Mouse (Mus musculus) neural tube, embryonic 15.5 days (tissue): ENCODE measurements around the gene Kirrel3. TPM values are rescaled to one million over a fixed set of nuclear protein-coding genes. Genes with fewer than 3 reads are reported as not detected.

Source experiments
- ATAC-seq: fragments of 200-750 bp; cut with Nextera tagmentation; 2 replicates; pipeline ENCODE4 v1.8.0; 2017; ENCODE audit warnings: mild to moderate bottlenecking, moderate TSS enrichment, moderate library complexity; ENCODE audit not compliant: low FRiP score
- H3K27ac ChIP-seq: fragments of 300-500 bp; sonication (generic); replicated peaks from 2 replicates; pipeline ENCODE4 v1.5.1; 2015; ENCODE audit warnings: mild to moderate bottlenecking, inconsistent platforms
- H3K27me3 ChIP-seq: fragments of 300-500 bp; sonication (generic); replicated peaks from 2 replicates; pipeline ENCODE4 v1.6.1; 2015; ENCODE audit warnings: inconsistent platforms
- H3K36me3 ChIP-seq: fragments of 300-500 bp; sonication (generic); 2 replicates; pipeline ENCODE4 v1.6.1; 2015; ENCODE audit warnings: inconsistent platforms
- H3K4me1 ChIP-seq: fragments of 300-500 bp; sonication (generic); 2 replicates; pipeline ENCODE4 v1.6.1; 2015; ENCODE audit warnings: inconsistent platforms
- H3K4me2 ChIP-seq: fragments of 300-500 bp; sonication (generic); 2 replicates; pipeline ENCODE4 v1.6.1; 2015; ENCODE audit warnings: inconsistent platforms, mild to moderate bottlenecking, moderate library complexity
- H3K4me3 ChIP-seq: fragments of 300-500 bp; sonication (generic); replicated peaks from 2 replicates; pipeline ENCODE4 v1.5.1; 2015; ENCODE audit warnings: mild to moderate bottlenecking, inconsistent platforms
- H3K9ac ChIP-seq: fragments of 300-500 bp; sonication (generic); replicated peaks from 2 replicates; pipeline ENCODE4 v1.6.1; 2015; ENCODE audit warnings: mild to moderate bottlenecking, inconsistent platforms
- H3K9me3 ChIP-seq: fragments of 300-500 bp; sonication (generic); replicated peaks from 2 replicates; pipeline ENCODE4 v1.6.1; 2016; ENCODE audit warnings: inconsistent platforms
- WGBS: fragments of 180-500 bp; shearing (Covaris S2); methylation state at CpG from one replicate; pipeline ENCODE4 v1.1.7; 2015; ENCODE audit warnings: mixed read lengths; 5-methylcytosine and 5-hydroxymethylcytosine counted together
- polyA plus RNA-seq: library from polyadenylated mRNA; unstranded; fragments of >200 nt; fragmentation: Nextera tagmentation; extraction: Ambion mirVana; gene quantifications from 2 replicates; pipeline ENCODE4 v1.2.1, GENCODE M21; 2015

Gene Kirrel3
- polyA plus RNA-seq, 1 experiment from 2014 or later, result 43.7 TPM

DNA sequence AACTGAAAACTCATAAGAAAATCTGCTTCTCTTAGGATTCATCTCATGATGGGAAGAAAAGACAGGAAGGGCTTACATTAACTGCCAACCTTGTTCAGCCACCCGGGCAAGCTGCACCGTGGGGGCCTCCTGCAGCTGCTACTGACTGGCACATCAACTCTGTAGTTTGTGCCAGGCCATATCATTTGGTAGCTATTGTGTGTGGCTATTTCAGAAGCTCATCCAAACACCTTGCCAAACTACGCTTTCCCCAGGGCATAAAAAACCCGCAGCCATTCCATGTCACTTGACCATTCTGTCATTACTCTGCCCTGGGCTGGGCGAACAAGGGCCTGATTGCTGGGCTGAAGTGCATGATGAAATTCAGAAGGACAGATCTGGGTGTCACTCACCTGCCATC is 453.9 kb downstream of the Kirrel3 start:
- Histone ChIP-seq H3K9ac (no peak overlapping the region), H3K4me1 (no peaks in the 10 kb centered on the region), H3K9me3 (no peaks in the 10 kb centered on the region), H3K36me3 (no peaks in the 10 kb centered on the region), H3K4me3 (no peak overlapping the region), H3K27me3 (no peaks in the 10 kb centered on the region), H3K4me2 (no peak overlapping the region), H3K27ac (no peak overlapping the region)
- no peak for ATAC-seq
- 77% methylated on average over 5 of the region's 5 CpGs for WGBS

DNA sequence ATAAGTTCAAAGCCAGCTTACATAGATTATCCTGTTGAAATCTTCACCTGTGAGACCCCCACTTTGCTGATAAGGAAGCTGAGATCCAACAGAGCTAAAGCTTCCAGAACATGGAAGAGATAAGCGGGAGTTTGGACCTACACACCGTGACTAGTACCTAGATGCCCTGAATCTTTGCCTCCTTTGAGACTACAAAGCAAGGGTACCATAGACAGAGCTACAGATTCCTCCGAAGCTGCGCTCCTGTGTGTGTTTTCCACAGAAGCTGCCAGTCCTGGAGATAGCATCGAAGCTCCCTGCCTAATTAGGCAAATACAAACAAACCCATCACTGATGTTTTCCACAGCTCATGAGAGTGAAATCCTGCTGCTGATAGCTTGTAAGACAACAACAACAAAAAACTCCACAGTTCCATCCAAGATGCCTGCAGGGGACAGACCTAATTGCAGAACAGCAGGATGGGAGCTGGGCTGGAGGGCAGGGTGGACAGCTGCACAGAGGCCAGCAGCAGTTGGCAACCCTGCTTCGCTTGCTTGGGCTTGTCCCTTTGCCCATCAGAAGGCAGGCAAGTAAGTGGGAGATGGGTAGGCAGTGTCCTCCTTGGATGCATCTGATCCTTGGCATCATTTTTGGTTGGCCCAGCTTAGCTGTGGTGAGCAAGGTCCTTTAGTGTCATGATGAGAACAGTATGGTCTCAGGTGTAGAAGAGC is 456.6 kb downstream of the Kirrel3 start:
- ATAC-seq, result no peak
- H3K9me3 ChIP-seq, result no peaks in the 10 kb centered on the region
- H3K27ac ChIP-seq, result no peak overlapping the region
- 77% methylated on average over 6 of the region's 6 CpGs for WGBS
- H3K4me2 ChIP-seq, result no peak overlapping the region
- H3K27me3 ChIP-seq, result no peaks in the 10 kb centered on the region
- no peak overlapping the region for H3K4me3 ChIP-seq
- peaks cover 9% of the 10 kb centered on the region for H3K4me1 ChIP-seq
- no peak overlapping the region for H3K9ac ChIP-seq
- H3K36me3 ChIP-seq, result no peaks in the 10 kb centered on the region

DNA sequence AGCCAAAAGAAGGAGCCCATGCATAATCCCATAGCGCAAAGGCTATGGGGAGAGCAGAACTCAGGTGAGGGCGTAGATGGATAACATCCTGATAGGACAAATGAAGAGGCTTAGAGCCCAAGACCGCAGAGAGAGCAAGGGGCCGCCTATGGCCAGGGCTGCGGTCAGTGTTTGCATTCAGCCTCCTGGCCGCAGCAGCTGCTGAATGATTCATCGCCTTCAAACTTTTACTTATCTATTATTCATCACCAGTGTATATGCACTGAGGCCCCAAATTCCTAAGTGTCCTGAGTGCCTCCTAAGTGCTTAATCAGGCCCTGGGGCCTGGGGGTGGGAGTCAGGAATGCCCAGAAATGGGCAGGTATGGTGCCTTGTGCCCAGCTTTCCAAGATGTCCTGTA is 457.3 kb downstream of the Kirrel3 start:
- no peak overlapping the region for H3K9ac ChIP-seq
- H3K36me3 ChIP-seq, result no peaks in the 10 kb centered on the region
- peaks cover 14% of the 10 kb centered on the region for H3K4me1 ChIP-seq
- H3K27ac ChIP-seq, result no peak overlapping the region
- ATAC-seq, result no peak
- no peaks in the 10 kb centered on the region for H3K27me3 ChIP-seq
- no peaks in the 10 kb centered on the region for H3K9me3 ChIP-seq
- no peak overlapping the region for H3K4me3 ChIP-seq
- WGBS, result 88% methylated on average over 7 of the region's 7 CpGs
- H3K4me2 ChIP-seq, result no peak overlapping the region

DNA sequence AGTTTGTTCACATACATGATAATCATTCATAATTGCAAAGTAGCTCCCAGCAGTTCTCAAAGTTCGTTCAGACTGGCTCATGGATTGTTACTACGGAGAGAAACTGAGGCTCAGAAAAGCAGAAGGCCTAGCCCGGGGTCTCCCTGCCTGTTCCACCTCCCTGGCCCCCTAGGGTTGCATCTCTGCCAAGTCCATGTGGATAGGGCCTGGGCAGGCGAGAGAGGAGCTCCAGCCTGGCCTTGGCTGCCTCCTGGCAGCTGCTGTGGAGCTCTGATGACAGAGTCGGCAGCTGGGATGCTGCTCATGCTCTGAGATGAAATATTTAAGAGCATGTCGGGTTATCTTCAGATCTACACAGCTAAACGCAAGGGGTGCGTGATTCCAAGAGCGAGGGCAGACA is 459.6 kb downstream of the Kirrel3 start:
- Histone ChIP-seq H3K9me3 (no peaks in the 10 kb centered on the region), H3K36me3 (no peaks in the 10 kb centered on the region), H3K4me1 (peaks cover 14% of the 10 kb centered on the region), H3K27ac (no peak overlapping the region), H3K4me2 (no peak overlapping the region), H3K9ac (no peak overlapping the region), H3K4me3 (no peak overlapping the region), H3K27me3 (no peaks in the 10 kb centered on the region)
- no peak for ATAC-seq
- 72% methylated on average over 9 of the region's 9 CpGs for WGBS

DNA sequence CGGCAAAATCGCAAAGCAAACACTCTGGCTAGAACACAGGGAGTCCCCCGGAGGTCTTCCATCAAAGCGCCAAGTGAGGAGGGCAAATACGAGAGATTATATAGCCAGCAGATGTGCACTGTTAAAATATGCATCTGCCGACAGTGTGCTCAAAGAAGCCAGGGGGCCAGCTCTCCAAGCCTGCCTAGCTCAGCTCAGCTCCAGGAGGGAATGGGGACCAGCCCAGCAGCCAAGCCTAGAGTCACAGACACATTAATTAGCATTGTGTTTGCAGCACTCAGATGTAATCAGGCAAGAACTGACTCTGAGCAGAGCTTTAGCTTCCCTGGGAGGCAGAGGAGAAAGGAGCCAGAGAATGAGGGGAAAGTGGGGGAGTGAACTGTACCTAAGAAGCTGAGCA is 461.6 kb downstream of the Kirrel3 start:
- ATAC-seq, result peak; percentile 57; the same call in 1 of the 2 replicates

DNA sequence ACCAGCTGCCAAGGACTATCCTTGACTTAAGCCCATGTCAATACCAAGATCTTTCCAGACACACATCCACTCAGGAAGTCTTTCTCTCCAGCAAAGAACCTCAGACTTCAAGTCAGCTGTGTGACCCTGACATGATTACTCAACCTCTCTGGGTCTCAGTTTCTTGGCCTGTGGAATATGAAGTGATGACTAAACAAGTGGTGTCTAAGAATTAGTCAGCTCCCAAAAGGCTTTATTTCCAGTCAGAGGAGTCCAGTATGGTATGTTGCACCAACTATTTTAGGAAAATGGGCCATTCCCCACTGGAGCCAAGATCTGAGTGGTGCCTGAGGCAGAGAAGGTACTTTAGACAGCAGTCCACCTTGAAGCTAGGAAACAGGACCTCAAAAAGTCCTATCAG is 462.0 kb downstream of the Kirrel3 start:
- H3K27me3 ChIP-seq, result no peaks in the 10 kb centered on the region
- H3K27ac ChIP-seq, result peak overlapping the region; percentile 56
- H3K4me1 ChIP-seq, result peaks cover 20% of the 10 kb centered on the region
- no peaks in the 10 kb centered on the region for H3K9me3 ChIP-seq
- no peak overlapping the region for H3K9ac ChIP-seq
- no peak for ATAC-seq
- H3K36me3 ChIP-seq, result no peaks in the 10 kb centered on the region
- no peak overlapping the region for H3K4me2 ChIP-seq
- no peak overlapping the region for H3K4me3 ChIP-seq

More for the DNA sequence above, 461.6 kb downstream of the Kirrel3 start:
- no peak overlapping the region for H3K4me2 ChIP-seq
- no peaks in the 10 kb centered on the region for H3K36me3 ChIP-seq
- no peaks in the 10 kb centered on the region for H3K9me3 ChIP-seq
- no peak overlapping the region for H3K4me3 ChIP-seq
- peaks cover 20% of the 10 kb centered on the region for H3K4me1 ChIP-seq
- peak overlapping the region; percentile 56 for H3K27ac ChIP-seq
- H3K9ac ChIP-seq, result no peak overlapping the region
- 19% methylated on average over 6 of the region's 6 CpGs for WGBS
- no peaks in the 10 kb centered on the region for H3K27me3 ChIP-seq

DNA sequence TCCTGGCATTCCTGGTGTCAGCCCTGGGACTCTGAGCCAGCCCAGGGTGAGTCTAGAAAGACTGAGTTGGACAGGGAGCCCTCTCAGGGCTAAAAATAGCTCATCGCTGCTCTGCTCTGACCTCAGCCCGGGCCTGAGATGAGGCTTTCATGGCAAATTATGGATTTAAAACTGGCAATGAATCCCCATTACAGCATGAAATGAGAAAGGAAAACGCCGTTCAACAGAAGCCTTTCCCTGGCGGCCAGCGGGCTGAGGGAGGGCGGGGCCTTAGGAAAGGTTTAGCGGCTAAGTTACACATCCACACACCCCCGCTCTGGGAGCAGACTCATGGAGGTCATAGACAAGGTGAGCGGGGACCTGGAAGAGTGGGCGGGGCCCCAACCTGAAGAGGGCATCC is 467.7 kb downstream of the Kirrel3 start:
- Histone ChIP-seq H3K4me2 (no peak overlapping the region), H3K9me3 (no peaks in the 10 kb centered on the region), H3K36me3 (no peaks in the 10 kb centered on the region), H3K27ac (no peak overlapping the region), H3K27me3 (no peaks in the 10 kb centered on the region), H3K9ac (no peak overlapping the region), H3K4me1 (peaks cover 6% of the 10 kb centered on the region; the same call in 1 of the 2 replicates), H3K4me3 (no peak overlapping the region)
- ATAC-seq, result no peak
- 59% methylated on average over 11 of the region's 11 CpGs for WGBS

- Histone ChIP-seq H3K4me2 (no peak overlapping the region), H3K4me1 (peaks cover 6% of the 10 kb centered on the region; the same call in 1 of the 2 replicates), H3K36me3 (no peaks in the 10 kb centered on the region), H3K27me3 (no peaks in the 10 kb centered on the region), H3K4me3 (no peak overlapping the region), H3K9me3 (no peaks in the 10 kb centered on the region), H3K9ac (no peak overlapping the region), H3K27ac (no peak overlapping the region)
- 62% methylated on average over 5 of the region's 5 CpGs for WGBS
- no peak for ATAC-seq
These were observed 468.5 kb downstream of the Kirrel3 start for GRCm38 (mm10) chr9:34954212-34954611.

DNA sequence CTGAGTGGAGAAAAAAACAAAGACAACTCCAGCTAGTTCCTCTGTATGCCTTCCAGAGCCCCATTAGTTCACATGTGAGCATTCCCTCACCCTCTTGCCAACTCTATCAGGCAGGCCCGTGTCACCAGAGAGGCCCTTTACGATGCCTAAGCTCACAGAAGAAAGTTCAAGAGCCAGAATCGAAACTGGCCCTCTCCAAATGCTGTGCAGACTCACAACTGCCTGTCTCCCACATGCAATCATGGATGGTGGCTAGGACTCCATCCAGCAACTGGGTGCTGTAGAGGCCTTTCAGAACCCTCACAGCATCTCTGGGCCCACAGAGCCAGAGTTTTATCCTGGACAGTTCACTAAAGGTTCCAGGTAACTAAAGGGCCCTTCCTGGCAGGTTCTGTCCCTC is 470.8 kb downstream of the Kirrel3 start:
- Histone ChIP-seq H3K4me2 (no peak overlapping the region), H3K9ac (no peak overlapping the region), H3K4me1 (peaks cover 15% of the 10 kb centered on the region), H3K4me3 (no peak overlapping the region), H3K27me3 (no peaks in the 10 kb centered on the region), H3K9me3 (no peaks in the 10 kb centered on the region), H3K36me3 (no peaks in the 10 kb centered on the region), H3K27ac (no peak overlapping the region)
- ATAC-seq, result no peak
- 72% methylated on average over 3 of the region's 3 CpGs for WGBS

GRCm38 (mm10) chr9:34957691-34958090 is 472.0 kb downstream of the Kirrel3 start:
- no peaks in the 10 kb centered on the region for H3K36me3 ChIP-seq
- H3K27me3 ChIP-seq, result 0 out of 2 replicates have a peak, but pooled peaks cover 3% of the 10 kb centered on the region
- H3K9ac ChIP-seq, result no peak overlapping the region
- H3K27ac ChIP-seq, result no peak overlapping the region
- H3K4me2 ChIP-seq, result no peak overlapping the region
- H3K4me3 ChIP-seq, result no peak overlapping the region
- ATAC-seq, result no peak
- 65% methylated on average over 6 of the region's 6 CpGs for WGBS
- peaks cover 15% of the 10 kb centered on the region for H3K4me1 ChIP-seq
- no peaks in the 10 kb centered on the region for H3K9me3 ChIP-seq

GRCm38 (mm10) chr9:34958183-34958830 is 472.6 kb downstream of the Kirrel3 start:
- Histone ChIP-seq H3K9ac (no peak overlapping the region), H3K36me3 (no peaks in the 10 kb centered on the region), H3K4me1 (peaks cover 20% of the 10 kb centered on the region), H3K4me2 (no peak overlapping the region), H3K9me3 (no peaks in the 10 kb centered on the region), H3K27ac (no peak overlapping the region), H3K27me3 (0 out of 2 replicates have a peak, but pooled peaks cover 3% of the 10 kb centered on the region), H3K4me3 (no peak overlapping the region)
- no peak for ATAC-seq
- 78% methylated on average over 5 of the region's 5 CpGs for WGBS

GRCm38 (mm10) chr9:34960736-34961135 is 475.0 kb downstream of the Kirrel3 start:
- no peak for ATAC-seq
- H3K9me3 ChIP-seq, result no peaks in the 10 kb centered on the region
- WGBS, result 44% methylated on average over 12 of the region's 12 CpGs
- peak overlapping the region; percentile 15; the same call in 1 of the 2 replicates for H3K27ac ChIP-seq
- H3K9ac ChIP-seq, result no peak overlapping the region
- no peak overlapping the region for H3K4me3 ChIP-seq
- no peak overlapping the region for H3K4me2 ChIP-seq
- no peaks in the 10 kb centered on the region for H3K36me3 ChIP-seq
- H3K4me1 ChIP-seq, result peaks cover 39% of the 10 kb centered on the region
- 0 out of 2 replicates have a peak, but pooled peaks cover 3% of the 10 kb centered on the region for H3K27me3 ChIP-seq
